Mouse (Mus musculus): ENCODE data around the gene Mapkapk5.

Mapkapk5 gene

GRCm38 (mm10) chr5:121500719-121501118, 45.0 kb downstream of the Mapkapk5 start:
- no peak for DNase-seq (ENCODE audit: low spot score in 2 of 2)

GRCm38 (mm10) chr5:121493305-121493704, 52.4 kb downstream of the Mapkapk5 start:
- DNase-seq (ENCODE audit: low spot score in 2 of 2), result peak; percentile 67 to 84

DNA sequence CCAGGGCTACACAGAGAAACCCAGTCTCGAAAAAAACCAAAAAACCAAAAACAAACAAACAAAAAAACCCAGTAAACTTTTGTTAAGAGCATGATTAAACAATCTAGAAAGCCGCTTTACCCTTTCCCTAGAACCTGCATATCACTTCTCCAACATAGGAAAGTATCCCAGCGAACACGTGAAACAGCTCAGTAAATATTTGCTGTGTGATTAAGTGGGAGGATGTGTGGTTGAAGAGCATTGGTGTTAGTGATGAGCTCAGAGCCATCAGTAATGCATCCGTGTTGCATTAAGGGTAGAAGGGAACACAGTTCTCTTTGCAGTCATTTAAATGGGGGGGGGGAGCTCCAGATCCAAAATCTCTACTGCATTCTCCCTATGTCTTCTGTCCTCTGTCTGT, 60.9 kb downstream of the Mapkapk5 start:
- no peak for DNase-seq (ENCODE audit: low spot score in 2 of 2)

GRCm38 (mm10) chr5:121477680-121478079, 68.0 kb downstream of the Mapkapk5 start:
- DNase-seq (ENCODE audit: low spot score in 2 of 2), result no peak

- no peak for DNase-seq (ENCODE audit: low spot score in 2 of 2)
These were observed 69.7 kb downstream of the Mapkapk5 start for GRCm38 (mm10) chr5:121476040-121476439.
